Mouse (Mus musculus): Measurements from ENCODE around the gene Polg2.
"Not testable (repeated sequence)": the region's sequence is repeated elsewhere in the genome, so short reads cannot be mapped to it uniquely, and the experiment has no call there.

Gene Polg2

DNA sequence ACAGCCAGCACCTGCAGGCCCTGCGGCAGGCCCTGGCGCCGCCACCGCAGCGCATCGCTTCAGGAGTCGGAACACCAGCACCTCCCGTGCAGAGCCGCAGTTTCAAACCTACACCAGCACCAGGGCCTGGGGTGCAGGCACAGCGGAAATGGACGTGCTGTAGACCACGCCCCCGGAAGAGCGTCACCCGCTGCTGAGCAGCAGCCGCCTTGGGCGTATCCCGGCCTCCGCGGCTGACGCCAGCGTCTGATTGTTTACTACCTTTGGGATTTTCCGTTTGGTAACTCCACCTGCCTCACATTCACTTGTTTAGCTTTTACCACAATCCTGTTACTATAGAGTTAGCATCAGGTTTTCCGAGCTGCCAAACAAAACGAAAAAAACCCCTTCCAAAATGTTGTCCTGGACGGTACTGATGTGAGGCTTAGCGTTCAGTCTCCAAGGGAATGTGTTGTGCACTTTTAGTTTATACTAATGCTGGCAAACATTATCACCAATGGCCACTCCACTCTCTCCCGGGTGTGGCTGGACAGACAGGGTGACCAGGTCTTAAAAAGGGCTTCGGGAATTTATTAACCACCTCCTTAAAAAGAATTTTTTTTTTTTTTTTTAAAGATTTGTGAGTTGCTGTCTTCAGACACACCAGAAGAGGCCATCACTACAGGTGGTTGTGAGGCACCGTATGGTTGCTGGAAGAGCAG lies at the start of gene Polg2:
Polg2 (minus strand) TSS at position 150 of the 701 bp plus-strand sequence.
- DNase-seq (ENCODE audit: low spot score) = peak; percentile 85

DNA sequence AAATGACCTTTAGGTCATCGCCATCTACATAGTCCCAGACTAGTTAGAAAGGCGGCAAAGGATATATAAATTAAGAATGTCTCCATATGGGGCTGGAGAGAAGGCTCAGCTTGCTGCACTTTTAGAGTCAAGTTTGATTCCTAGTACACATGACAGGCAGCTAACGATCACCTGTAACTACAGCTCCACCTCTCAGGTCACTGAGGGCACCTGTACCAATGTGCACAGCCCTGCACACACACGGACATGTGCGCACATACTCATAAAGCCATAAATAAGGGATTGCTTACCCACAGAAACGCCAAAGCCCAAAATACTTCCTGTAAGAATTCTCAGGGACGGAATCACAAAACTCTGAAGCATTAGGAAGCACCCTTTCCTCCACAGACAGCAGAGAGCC lies 48.7 kb upstream of the Polg2 start:
- DNase-seq (ENCODE audit: low spot score) = no peak

DNA sequence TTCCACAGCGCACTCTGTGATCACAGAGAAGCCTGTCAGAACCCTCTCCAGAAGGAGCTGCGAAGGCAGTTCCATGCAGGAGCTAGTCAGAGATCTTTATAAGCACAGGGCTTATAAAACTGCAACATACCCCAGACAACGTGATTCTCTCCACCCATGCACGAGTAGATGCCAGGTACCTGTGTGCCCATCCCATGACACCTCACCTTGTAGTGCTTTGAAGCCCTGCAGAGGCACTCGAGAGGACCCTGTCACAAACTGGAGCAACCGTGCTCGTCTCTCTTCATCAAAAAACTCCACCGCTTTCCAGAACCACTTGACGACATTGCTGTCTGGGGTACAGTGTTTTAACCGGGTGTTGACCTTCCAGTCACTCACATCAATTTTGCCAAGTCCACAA lies 45.1 kb upstream of the Polg2 start:
- DNase-seq (ENCODE audit: low spot score) = no peak

DNA sequence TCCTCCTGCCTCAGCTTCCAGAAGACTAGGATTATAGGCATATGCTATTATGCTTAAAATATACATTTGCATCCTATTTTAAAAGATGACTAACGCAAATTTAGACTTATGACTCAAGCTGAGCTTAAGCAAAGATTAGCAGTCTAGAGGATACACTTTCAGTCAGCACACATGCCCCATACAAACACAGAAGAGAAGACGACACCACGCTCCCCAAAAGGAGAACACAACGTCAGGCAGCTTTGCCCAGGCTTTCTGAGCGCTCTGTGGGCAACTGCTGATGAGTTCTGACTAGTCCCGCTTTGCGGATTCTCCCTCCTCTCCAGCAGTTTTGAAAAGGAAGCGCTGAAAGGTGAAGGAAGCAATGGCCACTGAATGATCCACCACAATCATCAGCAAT lies 44.4 kb upstream of the Polg2 start:
- DNase-seq (ENCODE audit: low spot score) = no peak

DNA sequence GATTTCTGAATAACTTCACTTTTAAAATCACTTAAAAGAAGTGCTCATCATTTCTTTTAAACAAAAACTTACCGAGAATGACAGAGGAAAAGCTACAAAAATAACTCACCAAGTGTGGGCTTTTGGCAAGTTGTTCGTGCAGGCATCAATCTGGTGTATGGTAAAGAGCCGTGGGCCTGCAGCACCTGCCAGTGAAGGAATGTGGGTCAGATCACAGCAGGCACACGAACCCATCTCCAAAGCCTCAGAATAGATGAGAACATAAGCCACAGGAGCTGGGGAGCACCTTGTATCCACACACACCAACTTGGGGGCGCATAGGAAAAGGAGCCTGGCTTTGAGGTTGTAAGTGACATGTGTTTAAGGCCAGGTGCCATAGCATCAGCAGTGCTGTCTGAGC lies 43.6 kb upstream of the Polg2 start:
- no peak for DNase-seq (ENCODE audit: low spot score)

DNA sequence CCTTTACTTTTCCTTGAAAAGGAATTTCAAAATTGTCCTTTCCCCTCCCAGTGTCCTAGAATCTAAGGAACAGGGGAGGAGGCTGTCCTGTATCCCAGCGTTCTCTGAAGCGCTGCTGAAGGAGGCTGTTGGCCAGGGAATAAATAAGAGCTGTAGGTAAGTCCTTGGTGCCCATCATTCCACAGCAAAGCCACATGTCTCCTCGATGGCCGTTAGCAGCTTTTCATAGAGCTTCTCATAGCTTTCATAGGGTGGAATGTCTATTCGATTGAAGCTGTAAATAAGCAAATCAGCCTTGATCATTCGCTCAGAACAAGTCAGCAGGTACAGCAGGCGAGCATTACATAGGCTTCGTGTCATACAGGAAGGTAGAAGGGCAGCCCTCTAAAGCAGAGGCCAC lies 43.2 kb upstream of the Polg2 start:
- DNase-seq (ENCODE audit: low spot score) = no peak

DNA sequence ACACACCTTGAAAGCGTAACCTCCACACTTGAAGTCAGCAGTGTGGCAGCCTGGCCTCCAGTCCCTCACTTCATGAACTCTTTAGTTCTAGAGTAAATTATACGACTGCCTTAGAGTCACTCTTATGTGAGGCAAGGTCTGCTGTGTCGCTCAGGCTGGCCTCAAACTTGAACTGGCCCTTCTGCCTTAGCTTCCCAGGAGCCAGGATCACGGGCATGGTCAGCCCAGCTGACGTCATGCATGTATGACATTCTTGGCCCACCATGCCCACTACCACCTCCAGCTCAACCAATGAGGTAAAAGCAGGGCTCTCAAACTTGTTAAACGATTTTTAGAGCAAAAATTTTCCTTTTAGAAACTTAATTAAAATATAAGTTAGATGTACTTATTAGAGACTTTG lies 42.1 kb upstream of the Polg2 start:
- no peak for DNase-seq (ENCODE audit: low spot score)

DNA sequence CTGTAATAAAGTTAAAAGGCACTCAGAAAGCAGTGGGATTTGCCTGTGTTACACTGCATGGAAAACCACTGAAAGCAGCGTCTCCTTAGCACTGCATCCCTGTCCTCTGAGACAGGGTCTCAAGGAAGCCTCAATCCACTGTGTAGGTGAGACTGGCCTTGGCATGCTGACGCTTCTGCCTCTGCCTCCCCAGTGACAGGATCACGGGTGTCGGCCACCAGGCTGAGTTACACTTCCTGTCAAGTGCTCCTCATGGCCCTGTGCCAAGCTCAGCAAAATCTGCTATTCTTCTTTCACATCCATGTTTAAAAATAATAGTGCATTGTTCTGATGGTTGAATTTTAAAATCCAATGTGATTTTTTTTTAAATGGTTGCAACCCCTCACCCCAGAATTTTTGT lies 41.6 kb upstream of the Polg2 start:
- no peak for DNase-seq (ENCODE audit: low spot score)

DNA sequence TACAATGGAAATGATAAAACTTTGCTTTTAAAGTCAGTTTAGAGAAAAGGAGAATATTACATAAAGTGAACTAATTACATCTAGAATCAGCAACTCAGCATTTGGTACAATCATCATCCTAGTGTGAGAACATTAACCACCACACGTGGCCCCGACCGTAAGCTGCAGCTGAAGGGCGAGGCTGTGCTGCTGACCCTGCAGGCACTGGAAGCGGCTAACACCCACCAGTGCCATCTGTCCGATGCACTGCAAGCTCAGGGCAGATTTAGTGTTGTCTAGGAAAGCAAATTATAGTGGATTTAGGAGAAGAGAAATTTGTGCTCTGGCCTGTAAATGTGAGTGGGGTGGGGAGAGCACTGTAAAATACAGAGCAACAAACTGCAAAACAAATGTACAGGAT lies 40.9 kb upstream of the Polg2 start:
- DNase-seq (ENCODE audit: low spot score) = no peak

DNA sequence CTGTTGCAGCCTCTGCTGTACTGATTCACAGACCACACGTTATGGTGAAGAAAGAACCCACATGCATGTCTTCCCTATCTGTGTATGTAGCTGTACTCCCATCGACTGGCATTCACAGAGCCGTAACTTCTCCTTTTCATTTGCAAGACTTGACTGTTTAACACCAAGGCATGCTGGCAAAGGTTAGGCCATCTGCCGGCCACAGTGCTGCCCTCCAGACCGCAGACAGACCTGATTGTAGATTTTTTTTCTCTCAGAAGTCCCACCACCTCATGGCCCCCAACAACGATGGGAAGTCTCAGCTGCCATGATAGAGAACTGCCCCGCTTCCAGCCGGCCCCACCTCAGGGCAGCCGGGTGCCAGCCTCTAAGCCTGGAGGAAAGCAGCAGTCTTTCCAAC lies 40.3 kb upstream of the Polg2 start:
- DNase-seq (ENCODE audit: low spot score) = no peak

DNA sequence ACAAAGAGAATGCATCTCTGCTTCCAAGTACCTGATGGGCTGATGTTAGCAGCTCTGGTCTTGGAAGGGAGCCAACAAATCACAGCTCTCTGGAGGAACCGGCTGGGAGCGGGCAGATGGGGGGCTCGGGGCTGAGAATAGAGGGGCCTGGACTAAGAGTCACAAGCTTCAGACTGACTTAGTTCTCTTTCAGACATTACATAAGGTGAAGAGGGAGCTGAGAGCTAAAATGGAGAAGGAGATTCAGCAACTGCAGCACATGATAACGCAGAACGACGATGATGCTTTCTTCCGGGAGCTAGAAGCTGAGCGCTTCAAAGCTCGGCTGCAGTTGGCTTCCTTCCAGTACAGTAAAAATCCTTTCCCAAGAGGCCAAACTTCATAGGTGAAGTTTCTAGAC lies 39.0 kb upstream of the Polg2 start:
- no peak for DNase-seq (ENCODE audit: low spot score)

DNA sequence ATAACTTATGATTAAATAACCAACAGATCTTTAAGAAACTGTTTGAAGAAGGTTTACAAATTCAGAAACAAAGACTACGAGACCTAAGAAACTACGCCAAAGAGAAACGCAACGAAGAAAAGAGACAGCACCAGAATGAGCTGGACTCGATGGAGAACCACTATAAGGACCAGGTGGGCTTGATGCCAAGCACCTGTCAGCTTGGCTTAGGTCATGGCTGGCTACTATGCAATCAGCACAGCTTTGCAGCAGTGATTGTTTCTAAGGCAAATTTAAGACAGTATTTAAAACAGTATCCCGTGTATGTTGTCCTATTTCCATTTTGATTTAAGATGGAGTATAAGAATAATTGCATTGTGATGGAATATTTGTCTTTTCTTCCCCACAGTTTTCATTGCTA lies 38.5 kb upstream of the Polg2 start:
- no peak for DNase-seq (ENCODE audit: low spot score)

DNA sequence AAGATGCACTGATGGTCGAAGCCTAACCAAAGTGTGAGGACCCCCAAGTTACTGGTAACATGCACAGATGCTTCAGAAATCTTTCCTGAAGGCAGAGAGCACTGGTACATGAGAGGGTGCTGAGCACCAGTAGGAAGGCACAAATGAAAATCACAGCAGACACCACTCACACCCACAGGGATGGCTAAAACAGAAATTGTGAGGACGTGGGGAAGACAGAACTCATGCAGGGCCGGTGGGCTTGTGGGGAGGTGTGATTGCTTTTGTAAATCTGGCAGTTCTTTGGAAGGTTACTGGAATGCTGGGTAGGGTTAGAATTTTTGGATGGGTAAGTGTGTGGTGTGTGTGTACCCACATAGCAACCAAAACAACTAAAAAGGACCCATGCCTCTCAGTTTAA lies 37.8 kb upstream of the Polg2 start:
- no peak for DNase-seq (ENCODE audit: low spot score)

DNA sequence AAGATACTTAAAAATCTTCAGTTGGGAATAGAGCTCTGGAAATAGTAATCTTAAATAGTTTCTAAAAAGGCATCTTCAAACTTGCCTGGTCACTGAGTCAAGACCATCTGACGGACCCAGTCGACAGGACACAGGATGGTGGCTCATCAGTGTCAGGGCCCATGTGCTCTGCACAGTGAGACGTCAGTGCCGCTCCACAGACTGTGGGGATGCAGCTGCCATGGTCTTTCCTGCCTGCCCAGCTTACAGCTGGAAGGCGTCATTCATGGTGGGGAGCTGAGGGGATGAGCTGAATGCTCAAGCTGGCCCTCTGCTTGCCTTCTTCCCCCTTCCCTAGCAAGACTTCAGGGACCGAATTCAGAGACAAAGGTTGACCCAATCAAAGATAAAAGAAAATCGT lies 37.0 kb upstream of the Polg2 start:
- DNase-seq (ENCODE audit: low spot score) = no peak

DNA sequence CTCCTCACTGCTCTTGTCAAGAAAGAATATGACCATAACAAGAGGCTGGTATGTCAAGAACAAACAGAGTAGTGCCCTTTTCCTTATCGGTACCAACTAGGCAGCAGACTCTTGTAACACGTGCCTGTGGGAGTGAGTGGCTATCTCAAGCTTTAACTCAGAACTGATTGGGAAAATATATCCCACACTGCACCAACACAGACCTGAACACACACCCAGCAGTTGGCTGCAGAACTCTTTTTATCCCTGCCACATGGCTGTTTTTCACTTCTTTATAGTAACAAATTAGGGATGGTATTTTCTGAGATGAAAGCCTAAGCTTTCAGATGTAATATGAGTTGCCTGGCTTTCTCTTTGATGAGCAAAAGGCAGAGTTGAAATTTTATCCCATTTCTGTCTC lies 36.4 kb upstream of the Polg2 start:
- no peak for DNase-seq (ENCODE audit: low spot score)

DNA sequence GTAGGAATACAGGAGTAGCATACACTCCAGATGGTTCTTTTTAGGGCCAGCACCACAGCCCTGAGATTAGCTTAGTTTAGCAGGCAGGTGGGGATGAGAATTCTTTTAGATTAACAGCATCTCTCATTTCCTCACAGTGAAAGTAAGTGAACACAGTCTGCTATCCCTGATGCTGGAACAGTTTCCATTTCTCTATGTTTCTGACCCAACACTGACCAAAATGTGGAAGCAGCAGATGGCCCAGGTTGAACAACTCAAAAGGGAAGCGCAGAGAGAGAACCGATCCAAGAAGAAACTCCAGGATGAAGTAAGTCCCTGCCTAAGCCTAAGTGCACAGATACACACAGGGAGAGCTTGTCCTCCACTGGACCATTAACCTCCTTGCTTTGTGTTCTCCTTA lies 36.0 kb upstream of the Polg2 start:
- no peak for DNase-seq (ENCODE audit: low spot score)

DNA sequence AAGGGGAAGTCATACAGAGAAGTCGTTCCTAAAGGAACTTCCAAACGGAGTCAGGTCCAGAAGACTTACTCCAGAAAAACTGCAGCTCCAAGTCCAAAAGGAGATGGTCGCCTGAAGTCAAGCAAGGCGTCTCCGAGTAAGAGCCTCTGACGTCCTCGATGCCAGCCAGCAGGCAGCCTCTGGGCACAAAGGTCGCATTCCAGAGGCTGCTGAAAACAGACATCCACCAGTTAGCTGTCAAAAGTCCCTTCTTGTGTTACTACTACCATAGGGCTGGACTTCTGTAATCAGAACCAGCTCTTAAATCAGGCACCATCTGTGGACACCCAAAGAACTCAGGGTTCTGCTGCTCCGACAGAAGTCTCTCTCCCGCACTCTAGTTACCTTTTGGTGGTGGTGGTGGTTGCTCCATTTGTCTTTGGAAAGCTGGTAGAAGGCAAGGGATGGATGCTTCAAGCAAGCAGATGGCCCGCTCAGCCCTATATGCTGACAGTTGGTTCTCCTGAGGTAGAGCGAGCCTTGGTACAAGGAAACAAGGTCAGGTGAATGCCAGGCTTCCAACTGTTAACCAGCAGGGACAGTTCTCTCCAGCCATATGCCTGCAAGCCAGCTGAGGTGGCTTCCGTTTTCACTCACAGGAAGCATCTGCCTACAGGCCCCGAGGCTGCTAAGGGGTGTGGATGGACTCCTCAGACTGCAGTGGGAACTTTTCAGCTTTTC lies 35.4 kb upstream of the Polg2 start:
- no peak for DNase-seq (ENCODE audit: low spot score)

DNA sequence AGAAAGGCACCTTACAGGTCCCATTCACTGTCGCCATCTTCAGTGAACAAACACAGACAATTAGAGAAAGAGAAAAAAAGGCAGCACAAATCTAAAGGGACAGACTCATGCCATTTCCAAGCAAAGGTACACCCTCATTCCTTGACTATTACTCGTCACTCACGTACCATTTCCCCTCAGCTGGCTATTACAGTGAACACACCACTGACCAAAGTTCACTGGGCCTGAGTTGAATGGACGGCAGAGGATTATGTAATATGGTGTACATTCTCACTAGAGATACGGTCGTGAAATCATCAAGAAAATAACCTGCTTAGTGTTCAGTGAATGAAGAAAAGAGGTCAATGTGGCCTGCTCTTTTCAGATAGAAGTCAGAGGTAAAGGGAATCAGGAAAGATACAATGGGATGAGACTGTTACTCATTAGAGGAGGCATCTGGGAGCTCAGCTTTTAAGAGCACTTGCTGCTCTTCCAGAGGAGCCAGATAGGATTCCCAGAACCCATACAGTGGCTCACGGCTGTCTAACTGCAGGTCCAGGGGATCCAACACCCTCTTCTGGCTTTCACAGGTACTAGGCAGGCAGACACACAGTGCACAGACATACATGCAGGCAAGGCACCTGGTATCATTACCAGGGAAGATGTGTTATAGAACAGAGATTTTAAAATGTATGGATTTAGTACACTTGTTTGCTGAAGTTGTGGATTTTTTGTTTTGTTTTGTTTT lies 33.2 kb upstream of the Polg2 start:
- DNase-seq (ENCODE audit: low spot score) = no peak

DNA sequence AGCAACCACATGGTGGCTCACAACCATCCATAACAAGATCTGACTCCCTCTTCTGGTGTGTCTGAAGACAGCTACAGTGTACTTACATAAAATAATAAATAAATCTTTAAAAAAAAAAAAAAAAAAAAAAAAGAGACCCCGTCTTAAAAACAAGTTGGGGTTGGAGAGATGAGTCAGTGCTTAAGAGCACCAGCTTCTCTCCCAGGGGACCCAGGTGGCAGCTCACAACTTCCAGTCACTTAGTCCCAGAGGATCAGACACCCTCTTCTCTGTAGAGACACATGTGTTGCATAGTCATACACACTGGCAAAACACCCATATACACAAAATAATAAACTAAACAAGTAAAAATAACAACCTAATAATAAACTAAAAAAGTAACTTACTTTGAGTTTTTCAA lies 28.1 kb upstream of the Polg2 start:
- DNase-seq (ENCODE audit: low spot score) = not testable (repeated sequence)

DNA sequence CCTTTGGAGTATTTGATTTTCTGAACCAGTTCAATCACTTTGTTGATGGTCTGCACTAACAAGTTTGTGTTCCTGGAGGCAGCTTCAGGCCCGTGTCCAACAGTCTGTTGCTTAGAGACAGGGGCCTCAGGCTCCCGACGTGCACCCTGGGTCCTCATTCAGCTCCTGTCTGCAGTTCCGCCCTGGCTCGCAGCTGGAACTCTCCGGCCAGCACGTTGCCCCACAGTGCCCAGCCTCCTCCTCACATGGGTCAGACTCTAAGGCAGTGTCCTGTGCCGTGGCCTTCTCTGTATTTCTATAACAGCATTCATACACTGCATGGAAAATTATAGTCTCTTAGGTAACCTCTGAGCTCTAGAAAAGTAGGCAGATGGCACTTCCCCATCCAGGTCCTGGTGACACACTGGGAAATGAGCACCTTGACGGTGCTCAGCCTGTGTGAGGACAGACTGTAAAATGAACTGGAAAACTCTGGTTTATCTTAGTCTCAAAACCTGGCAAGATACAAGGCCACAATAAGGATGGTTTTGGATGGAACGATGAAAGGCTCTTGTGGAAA lies 22.8 kb upstream of the Polg2 start:
- DNase-seq (ENCODE audit: low spot score) = no peak

DNA sequence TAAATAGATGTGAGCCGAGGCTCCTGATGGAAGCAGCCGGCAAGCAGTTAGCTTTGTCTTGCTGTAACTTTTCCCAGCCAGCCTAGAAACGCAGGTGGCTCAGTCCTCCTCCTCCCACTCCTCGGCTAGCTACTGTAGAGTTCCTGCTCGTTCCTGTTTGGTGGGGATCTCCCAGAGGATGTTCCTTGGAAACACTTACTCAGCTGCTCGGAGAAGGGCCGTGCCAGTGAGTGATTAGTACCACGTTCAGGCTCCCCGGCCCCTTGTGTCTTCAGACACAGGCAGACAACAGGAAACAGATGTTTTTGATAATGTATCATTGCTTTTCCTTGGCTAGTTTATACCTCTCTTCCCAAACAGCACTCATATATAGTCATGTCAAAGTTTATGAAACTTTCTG lies 16.3 kb upstream of the Polg2 start:
- no peak for DNase-seq (ENCODE audit: low spot score)

DNA sequence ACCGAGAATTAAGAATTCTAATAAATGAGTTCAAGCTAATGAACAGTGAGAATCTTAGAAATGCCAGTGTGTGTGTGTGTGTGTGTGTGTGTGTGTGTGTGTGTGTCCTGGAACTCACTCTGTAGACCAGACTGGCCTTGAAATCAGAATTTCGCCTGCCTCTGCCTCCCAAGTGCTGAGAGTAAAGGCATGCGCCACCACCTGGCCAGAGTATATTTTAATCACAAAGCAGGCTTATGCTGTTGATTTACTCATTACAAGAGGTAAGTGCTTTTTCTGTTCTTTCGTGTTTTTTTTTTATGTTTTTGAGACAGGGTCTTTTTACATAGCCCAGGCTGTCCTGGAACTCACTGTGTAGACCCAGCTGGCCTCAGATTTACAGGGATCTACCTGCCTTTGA lies 14.5 kb upstream of the Polg2 start:
- no peak for DNase-seq (ENCODE audit: low spot score)

DNA sequence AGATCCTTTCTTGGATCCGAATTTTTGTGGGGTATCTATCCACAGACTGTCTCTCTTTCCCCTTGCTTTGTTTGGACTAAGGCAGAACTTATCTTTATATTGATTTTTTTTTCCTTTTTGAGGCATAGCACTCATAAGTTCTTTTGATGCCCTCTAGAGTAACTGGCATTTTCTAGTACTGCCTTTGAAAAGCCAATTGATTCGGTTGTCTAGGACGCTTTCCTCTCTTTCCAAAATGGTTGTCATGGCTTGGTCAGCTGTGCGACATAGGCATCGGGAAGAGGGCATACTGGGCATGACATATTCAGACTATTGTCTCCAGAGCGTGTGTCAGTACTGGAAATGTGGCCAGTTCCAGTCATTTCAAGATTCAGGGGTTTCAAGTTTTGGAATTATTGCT lies 10.3 kb upstream of the Polg2 start:
- no peak for DNase-seq (ENCODE audit: low spot score)

Measured in ovary, postnatal 14 days (tissue).